Mouse (Mus musculus): ENCODE data around the gene Dnajc16.

- TF ChIP-seq TAL1 (IDR thresholded peaks at IDR 0.05; ENCODE audit: low read length), result no peak
- TF ChIP-seq GATA1 (IDR thresholded peaks at IDR 0.05; ENCODE audit: low read length), result no peak
These were observed 29.8 kb downstream of the Dnajc16 start for GRCm38 (mm10) chr4:141760942-141761341.

Measured in erythroblast, embryonic 14.5 days (primary cell).